Mouse (Mus musculus): ENCODE results near the gene Rps2. TPM values are rescaled to one million over a fixed set of nuclear protein-coding genes. Genes with fewer than 3 reads are reported as not detected.
A peak's percentile ranks its signal among the peaks of the same experiment; 100 is the strongest.
"Not testable (repeated sequence)": the region's sequence is repeated elsewhere in the genome, so short reads cannot be mapped to it uniquely, and the experiment has no call there.

Gene Rps2
- polyA plus RNA-seq, 1 experiment from 2014 or later = 1,141 TPM

DNA sequence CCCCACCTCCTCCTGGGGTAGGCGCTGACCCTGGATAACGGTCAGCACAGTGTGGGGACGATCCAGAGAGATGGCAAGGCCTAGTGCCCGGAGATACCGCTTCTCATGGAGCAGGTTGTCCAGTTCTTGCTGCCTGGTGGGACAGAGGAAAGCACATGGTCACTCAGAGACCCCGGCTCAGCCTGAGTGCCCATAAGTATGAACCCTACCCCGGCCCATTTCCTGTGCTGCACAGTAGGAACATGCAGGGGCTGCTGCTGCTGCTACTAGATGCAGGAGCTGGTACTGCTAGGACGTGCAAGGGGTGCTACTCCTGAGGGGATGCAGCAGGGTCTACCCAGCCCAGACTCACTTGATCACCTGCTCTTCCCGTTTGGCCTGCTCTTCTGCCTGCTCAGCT, 16.7 kb upstream of the Rps2 start:
- CTCF ChIA-PET = no interaction called here
- H3K27me3 ChIP-seq = no peaks in the 10 kb centered on the region
- no peak for TF ChIP-seq CTCF (IDR thresholded peaks at IDR 0.05)
- in situ Hi-C loops (cut with MboI; ENCODE audit: low pct_unique_long_range_greater_than_20kb) = no loop called here
- DNase-seq (ENCODE audit: low read depth, low spot score) (no peak), ATAC-seq (no peak)
- POLR2A ChIA-PET = interaction anchor here (1.4 kb wide), 1 partner anchor 21 kb away, joined by 4 read pairs; no protein-coding TSS in a partner anchor

DNA sequence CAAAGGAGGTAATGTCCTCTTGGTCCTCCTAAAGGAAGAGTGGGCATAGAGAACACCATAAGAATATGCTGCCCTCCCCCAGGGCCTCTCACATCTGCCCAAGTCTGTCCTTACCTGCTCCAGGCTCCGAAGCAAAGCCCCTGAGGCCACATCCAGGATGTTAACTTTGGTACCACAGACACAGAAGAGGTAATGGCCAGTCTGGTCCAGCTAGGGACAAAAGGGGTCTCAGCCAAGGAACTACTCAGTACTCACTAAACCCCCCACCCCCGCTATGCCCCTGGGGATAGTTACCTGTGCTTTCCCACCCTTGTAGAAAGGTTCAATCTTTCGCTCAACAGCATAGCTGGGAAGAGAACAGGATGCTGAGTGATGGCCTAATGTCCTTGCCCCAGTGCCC, 12.1 kb upstream of the Rps2 start:
- DNase-seq (ENCODE audit: low read depth, low spot score) (no peak), ATAC-seq (no peak)
- CTCF ChIA-PET = interaction anchor here (1.0 to 2.1 kb wide), 2 partner anchors 15 to 34 kb away, joined by 3 to 4 read pairs; no protein-coding TSS in a partner anchor
- POLR2A ChIA-PET = interaction anchor here (2.3 kb wide), 1 partner anchor 8 kb away, joined by 11 read pairs; no protein-coding TSS in a partner anchor
- TF ChIP-seq CTCF (IDR thresholded peaks at IDR 0.05) = no peak
- in situ Hi-C loops (cut with MboI; ENCODE audit: low pct_unique_long_range_greater_than_20kb) = no loop called here
- H3K27me3 ChIP-seq = no peaks in the 10 kb centered on the region

DNA sequence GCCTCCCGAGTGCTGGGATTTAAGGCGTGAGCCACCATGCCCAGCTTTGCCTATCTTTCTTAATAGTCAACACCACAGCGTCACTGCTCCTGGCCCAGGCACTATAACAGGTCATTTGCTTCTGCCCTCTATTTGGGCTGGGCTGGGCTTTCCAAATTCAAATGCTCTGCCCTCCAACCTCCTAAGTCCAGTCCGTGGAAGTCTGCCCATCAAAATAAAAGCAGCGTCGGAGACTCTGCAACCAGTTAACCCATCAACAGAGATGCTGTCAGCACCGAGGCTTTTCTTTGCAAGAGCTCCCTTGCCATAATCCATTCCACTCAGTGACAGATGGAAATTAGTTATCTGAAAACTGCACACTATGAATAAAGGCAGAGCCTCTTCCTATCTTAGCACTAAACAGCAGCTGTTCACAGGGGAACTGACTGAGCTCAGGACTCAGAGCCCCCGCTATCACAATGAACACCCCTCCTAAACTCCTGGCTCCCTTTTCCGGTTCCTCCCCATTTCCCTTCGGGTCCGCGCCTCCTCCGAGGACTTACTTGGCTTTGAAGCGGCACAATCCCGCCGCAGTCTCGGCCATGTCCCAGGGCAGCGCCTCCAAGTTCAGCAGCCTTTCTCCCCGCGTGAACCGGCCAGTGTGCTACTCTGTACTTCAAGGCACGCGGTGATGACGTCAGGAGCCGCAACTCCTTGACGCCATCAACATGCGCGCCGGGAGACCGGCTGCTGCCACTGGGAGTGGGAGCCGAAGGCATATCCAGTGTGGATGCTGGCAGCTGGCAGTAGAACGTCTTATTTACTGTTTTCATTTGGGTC, 10.7 kb upstream of the Rps2 start, which contains the start of gene Tbl3:
TSS of gene Tbl3 (minus strand) at position 679 of the 819 bp plus-strand sequence.
- peak; percentile 42 for ATAC-seq
- peak; percentile 71 for DNase-seq (ENCODE audit: low read depth, low spot score)
- no peaks in the 10 kb centered on the region for H3K27me3 ChIP-seq
- ChIA-PET CTCF (interaction anchor here (1.0 to 2.1 kb wide), 2 partner anchors 36 to 79 kb away, joined by 3 to 4 read pairs; no protein-coding TSS in a partner anchor), POLR2A (interaction anchor here (0.5 to 2.3 kb wide), 5 partner anchors 10 to 37 kb away, joined by 3 to 11 read pairs (median 3); partner anchors contain the start of gene Zfp598)
- in situ Hi-C loops (cut with MboI; ENCODE audit: low pct_unique_long_range_greater_than_20kb) = no loop called here
- no peak for TF ChIP-seq CTCF (IDR thresholded peaks at IDR 0.05)

DNA sequence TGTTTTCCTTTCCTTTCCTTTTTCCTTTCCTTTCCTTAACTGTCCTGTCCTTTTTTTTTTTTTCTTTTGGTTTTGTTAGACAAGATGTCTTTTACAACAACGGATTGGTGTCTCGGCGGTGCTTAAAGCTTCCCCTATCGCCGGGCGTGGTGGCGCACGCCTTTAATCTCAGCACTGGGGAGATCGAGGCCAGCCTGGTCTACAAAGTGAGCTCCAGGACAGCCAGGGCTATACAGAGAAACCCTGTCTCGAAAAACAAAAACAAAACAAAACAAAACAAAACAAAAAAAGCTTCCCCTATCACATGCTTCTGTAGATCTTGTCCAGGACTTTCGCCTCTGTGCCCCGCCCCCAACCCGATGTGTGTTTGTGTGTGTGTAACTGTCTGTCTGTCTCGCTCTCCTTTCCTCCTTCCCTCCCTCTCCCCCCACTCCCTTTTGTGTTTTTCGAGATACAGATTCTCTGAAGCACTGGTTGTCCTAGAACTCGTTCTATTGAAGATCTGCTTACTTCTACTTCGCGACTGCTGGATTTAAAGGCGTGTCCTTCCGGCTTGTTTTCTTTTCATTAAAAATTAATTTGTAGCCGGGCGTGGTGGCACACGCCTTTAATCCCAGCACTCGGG, 10.0 kb upstream of the Rps2 start:
- ATAC-seq = no peak
- in situ Hi-C loops (cut with MboI; ENCODE audit: low pct_unique_long_range_greater_than_20kb) = no loop called here
- no peak for TF ChIP-seq CTCF (IDR thresholded peaks at IDR 0.05)
- H3K27me3 ChIP-seq = no peaks in the 10 kb centered on the region
- POLR2A ChIA-PET = interaction anchor here (0.9 to 2.3 kb wide), 3 partner anchors 10 to 38 kb away, joined by 3 to 11 read pairs (median 4); partner anchors contain the start of gene Zfp598
- CTCF ChIA-PET = interaction anchor here (1.0 to 1.4 kb wide), 2 partner anchors 17 to 79 kb away, joined by 3 read pairs; no protein-coding TSS in a partner anchor
- no peak for DNase-seq (ENCODE audit: low read depth, low spot score)

DNA sequence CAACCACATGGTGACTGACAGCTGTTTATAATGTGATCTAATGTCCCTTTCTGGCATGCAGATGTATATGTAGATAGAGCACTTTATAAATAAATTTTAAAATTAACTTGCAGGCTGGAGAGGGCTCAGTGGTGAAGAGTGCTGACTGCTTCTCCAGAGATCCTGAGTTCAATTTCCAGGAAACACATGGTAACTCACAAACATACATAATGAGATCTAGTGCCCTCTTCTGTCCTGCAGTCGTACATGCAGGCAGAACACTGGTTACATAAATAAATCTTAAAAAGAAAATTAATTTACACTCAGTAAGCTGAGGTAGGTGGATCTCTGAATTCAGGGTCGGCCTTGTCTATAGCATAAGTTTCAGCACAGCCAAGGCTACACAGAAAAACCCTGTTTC, 9.3 kb upstream of the Rps2 start:
- ChIA-PET POLR2A (no interaction called here), CTCF (interaction anchor here (1.4 kb wide), 1 partner anchor 18 kb away, joined by 3 read pairs; no protein-coding TSS in a partner anchor)
- TF ChIP-seq CTCF (IDR thresholded peaks at IDR 0.05) = no peak
- in situ Hi-C loops (cut with MboI; ENCODE audit: low pct_unique_long_range_greater_than_20kb) = no loop called here
- H3K27me3 ChIP-seq = no peaks in the 10 kb centered on the region
- ATAC-seq = no peak
- DNase-seq (ENCODE audit: low read depth, low spot score) = no peak

DNA sequence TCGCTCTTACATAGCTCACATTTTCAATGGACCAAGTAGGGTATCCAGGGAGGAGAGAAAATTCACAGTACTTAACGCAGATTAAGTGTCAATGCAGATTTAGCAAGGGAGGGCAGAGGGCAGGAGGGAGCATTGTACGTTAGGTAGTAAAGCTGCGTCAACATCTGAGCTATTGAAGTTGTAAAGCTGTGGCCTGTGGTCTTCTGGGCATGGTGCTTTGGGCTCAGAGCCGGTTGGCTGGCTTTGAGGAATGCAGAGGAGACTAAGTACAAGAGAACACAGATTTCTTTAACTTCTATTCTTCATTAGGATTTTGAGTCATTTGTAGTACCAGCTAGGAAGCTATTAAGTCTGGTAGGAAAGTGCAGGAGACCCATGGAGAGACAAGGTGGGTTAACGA, 2.4 kb upstream of the Rps2 start:
- ChIA-PET POLR2A (interaction anchor here (1.0 kb wide), 1 partner anchor 12 kb away, joined by 3 read pairs; the partner anchor contains the start of gene Rpl3l), CTCF (interaction anchor here (1.0 kb wide), 1 partner anchor 243 kb away, joined by 3 read pairs; no protein-coding TSS in a partner anchor)
- TF ChIP-seq CTCF (IDR thresholded peaks at IDR 0.05) = no peak
- H3K27me3 ChIP-seq = no peaks in the 10 kb centered on the region
- ATAC-seq = no peak
- in situ Hi-C loops (cut with MboI; ENCODE audit: low pct_unique_long_range_greater_than_20kb) = no loop called here
- DNase-seq (ENCODE audit: low read depth, low spot score) = no peak

DNA sequence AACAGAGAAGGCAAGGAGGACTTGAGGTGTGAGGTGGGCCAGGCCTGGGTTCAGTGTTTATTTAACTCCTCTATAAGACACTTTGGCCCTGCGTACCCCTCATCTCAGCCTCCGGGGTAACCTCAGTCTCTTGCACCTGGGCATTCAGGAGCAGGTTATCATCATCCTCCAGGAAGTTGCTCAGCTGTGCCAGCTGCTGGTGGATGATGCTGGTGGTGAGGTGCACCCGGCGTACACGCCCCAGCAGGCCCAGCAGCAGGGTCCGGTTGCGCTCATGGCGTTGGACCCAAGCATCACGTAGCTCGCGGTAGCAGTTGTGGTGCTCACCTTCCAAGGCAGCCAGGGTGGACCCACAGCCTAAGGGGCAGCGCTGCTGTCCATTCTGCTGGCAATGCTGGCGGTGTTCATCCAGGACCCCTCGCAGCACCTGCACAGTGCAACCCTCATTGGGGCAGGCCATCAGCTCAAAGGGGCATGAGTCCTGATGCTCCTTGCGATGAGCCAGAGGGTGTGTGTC, 1.7 kb upstream of the Rps2 start:
- H3K27me3 ChIP-seq = no peaks in the 10 kb centered on the region
- DNase-seq (ENCODE audit: low read depth, low spot score) (no peak), ATAC-seq (no peak)
- ChIA-PET POLR2A (no interaction called here), CTCF (interaction anchor here (1.0 kb wide), 1 partner anchor 243 kb away, joined by 3 read pairs; no protein-coding TSS in a partner anchor)
- in situ Hi-C loops (cut with MboI; ENCODE audit: low pct_unique_long_range_greater_than_20kb) = no loop called here
- TF ChIP-seq CTCF (IDR thresholded peaks at IDR 0.05) = no peak

DNA sequence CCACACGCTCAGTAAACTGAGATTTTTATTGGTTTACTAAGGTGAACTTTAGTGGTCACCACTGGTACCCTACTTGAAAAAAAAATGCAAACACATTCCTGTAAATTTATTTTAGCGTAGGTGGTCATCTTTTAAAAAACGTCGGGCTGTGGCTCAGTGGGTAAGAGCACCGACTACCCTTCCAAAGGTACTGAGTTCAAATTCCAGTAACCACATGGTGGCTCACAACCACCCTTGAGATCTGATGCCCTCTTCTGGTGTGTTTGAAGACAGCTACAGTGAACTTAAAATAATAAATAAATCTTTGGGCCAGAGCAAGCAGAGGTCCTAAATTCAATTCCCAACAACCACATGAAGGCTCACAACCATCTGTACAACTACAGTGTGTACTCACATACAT, 1.0 kb downstream of the Rps2 start:
- ATAC-seq; DNase-seq (ENCODE audit: low read depth, low spot score); CTCF ChIA-PET: not testable (repeated sequence)

DNA sequence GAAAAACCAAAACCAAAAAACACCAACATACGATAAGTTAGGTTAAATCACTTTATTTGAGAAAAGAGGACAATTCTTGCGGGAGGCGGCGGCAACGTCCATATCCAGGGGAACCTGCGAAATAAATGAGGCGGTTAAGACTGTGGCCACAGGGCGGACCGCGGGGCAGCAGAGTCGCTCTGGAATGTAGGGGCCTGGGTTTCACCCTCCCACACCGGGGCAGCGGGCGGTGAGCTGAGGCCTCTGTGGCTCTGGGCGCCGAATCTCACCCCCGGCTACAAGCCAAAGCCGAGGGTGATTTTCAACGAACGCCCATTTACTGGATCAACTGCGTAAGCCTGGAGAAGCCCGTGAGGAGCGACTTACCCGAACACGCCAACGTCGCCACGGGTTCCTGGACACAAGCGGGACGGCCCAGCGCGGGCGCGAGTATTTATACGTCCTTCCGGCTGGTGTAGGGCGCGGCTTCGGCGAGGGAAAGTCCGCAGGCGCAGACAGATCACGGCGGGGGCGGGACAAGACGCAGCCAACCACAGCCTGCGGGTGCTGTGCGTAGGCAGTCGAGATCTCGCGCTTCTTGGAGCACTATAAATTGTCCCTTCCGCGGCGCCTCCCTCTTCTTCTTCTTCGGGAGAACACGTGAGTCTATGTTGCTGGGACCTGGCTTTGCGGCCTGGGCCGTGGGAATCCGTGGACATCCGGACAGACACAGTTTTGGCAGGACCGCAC, 1.7 kb downstream of the Rps2 start:
- POLR2A ChIA-PET = interaction anchor here (0.8 kb wide), 1 partner anchor 19 kb away, joined by 7 read pairs; no protein-coding TSS in a partner anchor
- TF ChIP-seq CTCF (IDR thresholded peaks at IDR 0.05) = no peak
- H3K27me3 ChIP-seq = no peaks in the 10 kb centered on the region

More for the DNA sequence above, 1.0 kb downstream of the Rps2 start:
- POLR2A ChIA-PET = interaction anchor here (0.8 kb wide), 1 partner anchor 18 kb away, joined by 7 read pairs; no protein-coding TSS in a partner anchor
- in situ Hi-C loops (cut with MboI; ENCODE audit: low pct_unique_long_range_greater_than_20kb); H3K27me3 ChIP-seq: not testable (repeated sequence)

DNA sequence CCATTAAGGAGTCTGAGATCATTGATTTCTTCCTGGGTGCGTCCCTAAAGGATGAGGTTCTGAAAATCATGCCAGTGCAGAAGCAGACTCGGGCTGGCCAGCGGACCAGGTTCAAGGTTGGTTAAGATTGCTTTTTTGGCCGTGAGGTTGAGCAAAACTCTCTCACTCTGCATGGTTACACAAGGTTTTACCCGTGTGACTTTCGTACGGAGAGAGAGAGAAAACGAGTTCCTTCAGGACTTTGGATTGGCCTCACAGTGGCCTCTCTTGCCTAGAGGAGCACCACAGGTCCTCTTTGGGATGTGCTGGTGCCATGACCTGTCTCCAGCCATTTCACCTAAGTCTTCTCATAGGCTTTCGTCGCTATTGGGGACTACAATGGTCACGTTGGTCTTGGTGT, 2.7 kb downstream of the Rps2 start:
- POLR2A ChIA-PET; DNase-seq (ENCODE audit: low read depth, low spot score); H3K27me3 ChIP-seq; CTCF ChIA-PET; ATAC-seq: not testable (repeated sequence)
- in situ Hi-C loops (cut with MboI; ENCODE audit: low pct_unique_long_range_greater_than_20kb) = loop anchor here (5.0 kb wide), 1 partner anchor 1822 kb away; no protein-coding TSS in a partner anchor

More for the DNA sequence above, 1.7 kb downstream of the Rps2 start:
- DNase-seq (ENCODE audit: low read depth, low spot score) (peak; percentile 91), ATAC-seq (peak; percentile 80)
- in situ Hi-C loops (cut with MboI; ENCODE audit: low pct_unique_long_range_greater_than_20kb) = loop anchor here (5.0 kb wide), 1 partner anchor 1823 kb away; no protein-coding TSS in a partner anchor
- CTCF ChIA-PET = no interaction called here

DNA sequence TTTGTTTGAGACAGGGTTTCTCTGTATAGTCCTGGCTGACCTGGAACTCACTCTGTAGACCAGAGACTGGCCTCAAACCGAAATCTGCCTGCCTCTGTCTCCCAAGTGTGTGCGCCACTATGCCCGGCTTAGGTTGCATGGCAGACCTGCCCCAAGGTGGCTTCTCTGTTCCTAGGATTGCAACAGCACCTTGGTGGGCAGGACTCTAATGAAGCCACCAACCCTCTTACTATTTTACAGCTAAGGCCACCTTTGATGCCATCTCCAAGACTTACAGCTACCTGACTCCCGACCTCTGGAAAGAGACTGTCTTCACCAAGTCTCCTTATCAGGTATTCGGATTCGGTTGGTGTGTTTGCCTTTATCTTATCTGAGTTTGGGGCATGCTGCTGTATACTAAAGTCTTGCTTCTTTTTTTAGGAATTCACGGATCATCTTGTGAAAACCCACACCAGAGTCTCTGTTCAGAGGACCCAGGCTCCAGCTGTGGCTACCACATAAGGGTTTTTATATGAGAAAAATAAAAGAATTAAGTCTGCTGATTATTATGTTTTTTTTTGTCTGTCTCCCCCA, 3.6 kb downstream of the Rps2 start:
- in situ Hi-C loops (cut with MboI; ENCODE audit: low pct_unique_long_range_greater_than_20kb) = loop anchor here (5.0 kb wide), 1 partner anchor 1821 kb away; no protein-coding TSS in a partner anchor
- CTCF ChIA-PET; DNase-seq (ENCODE audit: low read depth, low spot score); ATAC-seq; H3K27me3 ChIP-seq: not testable (repeated sequence)
- POLR2A ChIA-PET = interaction anchor here (0.6 to 1.6 kb wide), 5 partner anchors 14 to 84 kb away, joined by 3 to 4 read pairs (median 3); partner anchors contain the start of genes Msrb1 and Tbl3
